Mouse (Mus musculus) forebrain, embryonic 15.5 days (tissue): ENCODE measurements at regions not wholly inside any gene's neighbourhood (a gene's known extent, or its start where the extent isn't known, plus 50 kb on each side); places are given as distances from the start of the nearest gene placed in this dataset.

ENCODE experiments used
- ATAC-seq: fragments of 200-750 bp; cut with Nextera tagmentation; replicated peaks from 2 replicates; pipeline ENCODE4 v1.8.0; 2017; ENCODE audit warnings: mild to moderate bottlenecking, moderate TSS enrichment, moderate library complexity
- H3K27ac ChIP-seq: fragments of 300-500 bp; sonication (generic); replicated peaks from 2 replicates; pipeline ENCODE4 v1.5.1; 2015; ENCODE audit warnings: mild to moderate bottlenecking, inconsistent platforms
- H3K27me3 ChIP-seq: fragments of 300-500 bp; sonication (generic); 2 replicates; pipeline ENCODE4 v1.6.1; 2015; ENCODE audit warnings: inconsistent platforms
- H3K36me3 ChIP-seq: fragments of 300-500 bp; sonication (generic); 2 replicates; pipeline ENCODE4 v1.6.1; 2015; ENCODE audit warnings: mild to moderate bottlenecking, inconsistent platforms
- H3K4me1 ChIP-seq: fragments of 300-500 bp; sonication (generic); 2 replicates; pipeline ENCODE4 v1.6.1; 2015; ENCODE audit warnings: inconsistent platforms
- H3K4me2 ChIP-seq: fragments of 300-500 bp; sonication (generic); replicated peaks from 2 replicates; pipeline ENCODE4 v1.6.1; 2015; ENCODE audit warnings: mild to moderate bottlenecking, inconsistent platforms
- H3K4me3 ChIP-seq: fragments of 300-500 bp; sonication (generic); 2 replicates; pipeline ENCODE4 v1.5.1; 2015; ENCODE audit warnings: mild to moderate bottlenecking, inconsistent platforms
- H3K9ac ChIP-seq: fragments of 300-500 bp; sonication (generic); replicated peaks from 2 replicates; pipeline ENCODE4 v1.6.1; 2015; ENCODE audit warnings: mild to moderate bottlenecking, inconsistent platforms
- H3K9me3 ChIP-seq: fragments of 300-500 bp; sonication (generic); 2 replicates; pipeline ENCODE4 v1.6.1; 2016; ENCODE audit warnings: inconsistent platforms
- WGBS: fragments of 180-500 bp; shearing (Covaris S2); methylation state at CpG from one replicate; pipeline ENCODE4 v1.1.7; 2015; ENCODE audit warnings: mixed read lengths; 5-methylcytosine and 5-hydroxymethylcytosine counted together

DNA sequence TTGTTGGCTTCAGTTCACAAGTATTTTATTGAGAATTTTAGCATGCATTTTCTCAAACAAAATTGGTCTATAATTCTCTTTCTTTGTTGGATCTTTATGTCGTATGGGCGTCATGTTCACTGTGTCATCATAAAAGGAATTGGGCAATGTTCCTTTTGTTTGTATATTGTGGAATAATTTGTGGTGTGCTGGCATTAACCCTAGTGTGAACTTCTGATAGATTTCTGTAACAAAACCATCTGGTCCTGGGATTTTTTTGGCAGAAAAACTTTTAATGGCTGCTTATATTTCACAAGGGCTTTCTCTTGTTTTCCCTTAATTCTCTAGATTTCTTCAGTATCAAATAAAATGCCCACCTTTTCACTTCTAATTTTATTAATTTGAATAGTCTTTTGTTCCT, 278.7 kb downstream of the Slitrk1 start:
- no peaks in the 10 kb centered on the region for H3K36me3 ChIP-seq
- H3K27ac ChIP-seq: no peak overlapping the region
- H3K4me2 ChIP-seq: no peak overlapping the region
- H3K9me3 ChIP-seq: no peaks in the 10 kb centered on the region
- H3K4me1 ChIP-seq: no peaks in the 10 kb centered on the region
- 59% methylated on average over 2 of the region's 2 CpGs for WGBS
- H3K4me3 ChIP-seq: no peak overlapping the region
- no peaks in the 10 kb centered on the region for H3K27me3 ChIP-seq
- H3K9ac ChIP-seq: no peak overlapping the region
- no peak for ATAC-seq

DNA sequence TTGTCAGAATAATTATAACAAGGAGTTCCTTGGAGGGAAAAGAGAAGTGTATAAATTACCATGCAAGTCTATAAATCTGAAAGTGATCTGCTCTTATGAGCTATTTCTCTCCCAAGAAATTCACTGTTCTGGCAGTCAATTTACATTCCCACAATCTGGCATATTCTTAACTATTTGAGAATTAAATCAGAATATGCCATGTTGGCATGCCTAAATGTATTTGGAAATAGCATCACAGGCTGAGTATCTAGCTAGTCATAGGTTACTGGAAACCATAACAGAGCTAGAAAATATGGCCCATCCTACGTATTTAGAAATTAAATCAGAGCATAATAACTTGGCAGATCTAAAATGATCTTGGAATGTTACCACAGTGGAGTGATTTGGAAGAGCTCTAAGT, 303.9 kb downstream of the Slitrk1 start:
- H3K9ac ChIP-seq: no peak overlapping the region
- no peak overlapping the region for H3K4me2 ChIP-seq
- H3K4me3 ChIP-seq: no peak overlapping the region
- H3K36me3 ChIP-seq: no peaks in the 10 kb centered on the region
- no peaks in the 10 kb centered on the region for H3K27me3 ChIP-seq
- peak; percentile 80 for ATAC-seq
- no peaks in the 10 kb centered on the region for H3K4me1 ChIP-seq
- H3K9me3 ChIP-seq: no peaks in the 10 kb centered on the region
- H3K27ac ChIP-seq: no peak overlapping the region
- 71% methylated on average over 1 of the region's 1 CpGs for WGBS
